In the genomic region with DNA sequence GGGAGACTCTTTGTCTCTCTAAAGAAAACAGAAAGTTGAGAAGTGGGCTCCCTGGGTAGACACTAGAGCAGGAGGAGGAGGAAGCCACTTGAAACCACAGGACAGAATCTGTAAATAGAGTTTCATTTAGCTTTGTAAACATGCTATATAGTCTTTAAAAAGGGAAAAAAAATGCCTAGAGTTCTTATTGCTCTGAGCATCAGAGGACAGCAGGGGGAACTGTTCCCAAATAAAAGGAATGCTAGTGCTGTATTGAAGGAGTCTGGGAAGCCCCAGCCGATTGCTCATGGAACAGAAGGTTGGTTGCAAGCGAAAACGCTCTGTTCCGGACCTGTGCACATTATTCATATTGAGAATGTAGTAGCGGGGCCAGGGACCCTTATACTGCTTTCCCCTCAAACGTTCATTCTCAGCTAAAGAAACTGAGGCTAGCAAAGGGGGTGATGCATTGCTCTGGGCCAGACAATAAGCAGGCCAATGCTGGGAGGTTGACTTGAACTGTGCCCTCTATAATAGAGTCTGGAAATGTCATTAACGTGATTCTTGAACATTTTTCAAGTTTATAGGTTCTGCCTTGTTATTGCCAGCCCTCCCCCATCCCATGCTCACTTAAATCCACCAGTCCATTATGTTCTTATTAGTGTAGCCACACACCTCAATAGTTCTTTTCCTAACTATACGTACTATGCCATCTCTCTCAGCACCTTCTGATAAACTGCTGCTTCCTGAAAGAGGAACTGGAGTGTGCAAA, we compare ENCODE assay signal across 9 mouse cellular contexts. TPM values are rescaled to one million over a fixed set of nuclear protein-coding genes. Genes with fewer than 3 reads are reported as not detected.
DNase-seq lines count a peak whose midpoint lies in the region; ATAC-seq and TF ChIP-seq lines count a peak whose summit lies in the region.
"Had no signal": no experiment of that assay in that cellular context is flagged by ENCODE, and none has a peak within 500 bp of the region (broad histone marks: within the 10 kb centered on the region; RNA-seq: fewer than 3 reads in every experiment).

No protein-coding gene starts in this region.

- H3K4me1 ChIP-seq in liver, postnatal 0 days (ENCODE audit: insufficient read depth), result 0 out of 2 replicates have a peak, but pooled peaks cover 2% of the 10 kb centered on the region
- H3K4me1 ChIP-seq in liver, embryonic 11.5 days (replicated peaks; ENCODE audit: control insufficient read depth, insufficient read depth, low read length), result no peaks in the 10 kb centered on the region
- H3K4me1 ChIP-seq in embryonic facial prominence, embryonic 11.5 days (ENCODE audit: control insufficient read depth, insufficient read depth, low read length), result no peaks in the 10 kb centered on the region
- no peaks in the 10 kb centered on the region for H3K4me1 ChIP-seq in intestine, postnatal 0 days (replicated peaks; ENCODE audit: control insufficient read depth, insufficient read depth, low read length)
- peaks cover 6% of the 10 kb centered on the region; the same call in 1 of the 2 replicates for H3K4me1 ChIP-seq in neural tube, embryonic 12.5 days

- no peak overlapping the region for H3K4me2 ChIP-seq in liver, postnatal 0 days (ENCODE audit: low read depth, low read length)
- H3K4me2 ChIP-seq in liver, embryonic 11.5 days, result no peak overlapping the region
- no peak overlapping the region for H3K4me2 ChIP-seq in embryonic facial prominence, embryonic 11.5 days (ENCODE audit: low read depth, low read length)
- H3K4me2 ChIP-seq in intestine, postnatal 0 days (replicated peaks; ENCODE audit: low read depth), result no peak overlapping the region
- no peak overlapping the region for H3K4me2 ChIP-seq in neural tube, embryonic 12.5 days (replicated peaks)

- H3K4me3 ChIP-seq in liver, postnatal 0 days (ENCODE audit: low read depth, low read length), result no peak overlapping the region
- no peak overlapping the region for H3K4me3 ChIP-seq in liver, embryonic 11.5 days (ENCODE audit: low read depth, low read length)
- no peak overlapping the region for H3K4me3 ChIP-seq in embryonic facial prominence, embryonic 11.5 days (ENCODE audit: low read depth, low read length)
- H3K4me3 ChIP-seq in intestine, postnatal 0 days (ENCODE audit: low read depth, low read length), result no peak overlapping the region
- H3K4me3 ChIP-seq in neural tube, embryonic 12.5 days, result no peak overlapping the region

- H3K27me3 ChIP-seq in liver, postnatal 0 days (ENCODE audit: insufficient read depth, low read length), result no peaks in the 10 kb centered on the region
- H3K27me3 ChIP-seq in liver, embryonic 11.5 days (replicated peaks; ENCODE audit: control insufficient read depth, insufficient read depth, low read length), result no peaks in the 10 kb centered on the region
- no peaks in the 10 kb centered on the region for H3K27me3 ChIP-seq in embryonic facial prominence, embryonic 11.5 days (ENCODE audit: control insufficient read depth, insufficient read depth, low read length)
- H3K27me3 ChIP-seq in intestine, postnatal 0 days (replicated peaks; ENCODE audit: control insufficient read depth, insufficient read depth, low read length), result no peaks in the 10 kb centered on the region
- H3K27me3 ChIP-seq in neural tube, embryonic 12.5 days (replicated peaks), result no peaks in the 10 kb centered on the region

- no peak for TF ChIP-seq EP300 in liver, postnatal 0 days (IDR thresholded peaks at IDR 0.05; ENCODE audit: low read depth)

- H3K9ac ChIP-seq in liver, postnatal 0 days (replicated peaks), result no peak overlapping the region
- H3K9ac ChIP-seq in liver, embryonic 11.5 days (ENCODE audit: low read depth, low read length), result no peak overlapping the region
- H3K9ac ChIP-seq in embryonic facial prominence, embryonic 11.5 days (replicated peaks; ENCODE audit: low read length), result no peak overlapping the region
- no peak overlapping the region for H3K9ac ChIP-seq in intestine, postnatal 0 days (ENCODE audit: low read depth, low read length)
- H3K9ac ChIP-seq in neural tube, embryonic 12.5 days, result no peak overlapping the region

- no peak for ATAC-seq in liver, postnatal 0 days
- no peak for ATAC-seq in liver, embryonic 11.5 days (replicated peaks; ENCODE audit: low FRiP score)
- ATAC-seq in embryonic facial prominence, embryonic 11.5 days (replicated peaks; ENCODE audit: insufficient number of reproducible peaks, low FRiP score, low TSS enrichment, low read depth), result no peak; the same call in 1 of the 2 replicates
- ATAC-seq in intestine, postnatal 0 days, result no peak
- peak; percentile 58 for ATAC-seq in neural tube, embryonic 12.5 days (ENCODE audit: low FRiP score, low read depth)

- peak; percentile 25; the same call in 1 of the 2 replicates for TF ChIP-seq CTCF in liver, postnatal 0 days (IDR thresholded peaks at IDR 0.05; ENCODE audit: low read depth)
- peak; percentile 62 for TF ChIP-seq CTCF in intestine, postnatal 0 days (IDR thresholded peaks at IDR 0.05; ENCODE audit: low read depth)

- no peak overlapping the region for H3K27ac ChIP-seq in liver, postnatal 0 days (ENCODE audit: low read depth)
- H3K27ac ChIP-seq in liver, embryonic 11.5 days (ENCODE audit: low read depth, low read length), result no peak overlapping the region
- no peak overlapping the region for H3K27ac ChIP-seq in embryonic facial prominence, embryonic 11.5 days (replicated peaks; ENCODE audit: low read depth, low read length)
- H3K27ac ChIP-seq in intestine, postnatal 0 days (ENCODE audit: low read depth, low read length), result no peak overlapping the region
- no peak overlapping the region for H3K27ac ChIP-seq in neural tube, embryonic 12.5 days

- WGBS in liver, postnatal 0 days (ENCODE audit: insufficient replicate concordance), result 41% methylated on average over 8 of the region's 8 CpGs
- 39% methylated on average over 8 of the region's 8 CpGs for WGBS in liver, embryonic 11.5 days
- WGBS in embryonic facial prominence, embryonic 11.5 days, result 36% methylated on average over 8 of the region's 8 CpGs
- WGBS in intestine, postnatal 0 days, result 32% methylated on average over 8 of the region's 8 CpGs
- 28% methylated on average over 8 of the region's 8 CpGs for WGBS in neural tube, embryonic 12.5 days

- H3K9me3 ChIP-seq in liver, postnatal 0 days (ENCODE audit: low read length), result no peaks in the 10 kb centered on the region
- H3K9me3 ChIP-seq in liver, embryonic 11.5 days (ENCODE audit: control insufficient read depth, low read length), result no peaks in the 10 kb centered on the region
- H3K9me3 ChIP-seq in embryonic facial prominence, embryonic 11.5 days (replicated peaks; ENCODE audit: control insufficient read depth, low read length), result no peaks in the 10 kb centered on the region
- H3K9me3 ChIP-seq in intestine, postnatal 0 days (ENCODE audit: control insufficient read depth), result no peaks in the 10 kb centered on the region
- no peaks in the 10 kb centered on the region for H3K9me3 ChIP-seq in neural tube, embryonic 12.5 days

- no peak for DNase-seq in liver, postnatal 0 days
- DNase-seq in liver, embryonic 11.5 days (ENCODE audit: low spot score), result no peak
- DNase-seq in embryonic facial prominence, embryonic 11.5 days (ENCODE audit: low spot score), result peak; percentile 49
- DNase-seq in gastrocnemius, postnatal 25 days, result no peak
- no peak for DNase-seq in gastrocnemius, adult 18-20 months (ENCODE audit: low spot score)
- DNase-seq in urinary bladder, postnatal 10 days (ENCODE audit: low spot score), result no peak

- H3K36me3 ChIP-seq in liver, postnatal 0 days (replicated peaks; ENCODE audit: insufficient read depth, low read length), result no peaks in the 10 kb centered on the region
- no peaks in the 10 kb centered on the region for H3K36me3 ChIP-seq in liver, embryonic 11.5 days (ENCODE audit: control insufficient read depth, insufficient read depth, low read length)
- no peaks in the 10 kb centered on the region for H3K36me3 ChIP-seq in embryonic facial prominence, embryonic 11.5 days (replicated peaks; ENCODE audit: control insufficient read depth, insufficient read depth, low read depth, low read length)
- no peaks in the 10 kb centered on the region for H3K36me3 ChIP-seq in intestine, postnatal 0 days (ENCODE audit: control insufficient read depth, insufficient read depth)
- H3K36me3 ChIP-seq in neural tube, embryonic 12.5 days, result no peaks in the 10 kb centered on the region

RNA-seq across cellular contexts. Expression of gene Timd4, which starts 37.8 kb away (rescaled TPM):
- polyA plus RNA-seq in liver, postnatal 0 days (2015; fragmentation: Nextera tagmentation; extraction: Ambion mirVana), result 7.9 and 9.9 TPM in 2 replicates
- 6.6 and 6.8 TPM in 2 replicates for polyA plus RNA-seq in liver, embryonic 11.5 days (2014; fragmentation: Nextera tagmentation; extraction: Ambion mirVana)
- polyA plus RNA-seq in embryonic facial prominence, embryonic 11.5 days (2014; fragmentation: Nextera tagmentation; extraction: Ambion mirVana), result 0.31 TPM in 1 of 2 replicates, not detected in the other
- polyA plus RNA-seq in intestine, postnatal 0 days (2015; fragmentation: Nextera tagmentation; extraction: Ambion mirVana), result 1.7 and 1.8 TPM in 2 replicates
- not detected in 2 replicates for polyA plus RNA-seq in neural tube, embryonic 12.5 days (2016; fragmentation: Nextera tagmentation; extraction: Ambion mirVana)
- 1 to 10 TPM in 1 of 2 experiments, under 1 TPM in 1; 0.61 to 1.2 TPM for total RNA-seq in gastrocnemius, postnatal 25 days (2021)
- total RNA-seq in gastrocnemius, adult 18-20 months (2021), result under 1 TPM; 0.27 to 0.69 TPM
- total RNA-seq: hematopoietic stem cell, adult 5-6 weeks had no signal
